Mouse (Mus musculus) embryonic facial prominence, embryonic 10.5 days (tissue): Measurements from ENCODE around the gene Lgi2. TPM values are rescaled to one million over a fixed set of nuclear protein-coding genes. Genes with fewer than 3 reads are reported as not detected.

Experiments
- DNase-seq: peaks from one replicate; pipeline ENCODE4 v3.0.0-alpha.2; 2017; ENCODE audit warnings: low spot score
- H3K27ac ChIP-seq: fragments of 300-500 bp; sonication (generic); replicated peaks from 2 replicates; pipeline ENCODE4 v1.5.1; 2016; ENCODE audit warnings: mild to moderate bottlenecking
- H3K27me3 ChIP-seq: fragments of 300-500 bp; sonication (generic); replicated peaks from 2 replicates; pipeline ENCODE4 v1.6.1; 2016; ENCODE audit warnings: low read depth, mild to moderate bottlenecking; ENCODE audit not compliant: poor library complexity, severe bottlenecking
- H3K36me3 ChIP-seq: fragments of 300-500 bp; sonication (generic); replicated peaks from 2 replicates; pipeline ENCODE4 v1.6.1; 2016; ENCODE audit warnings: mild to moderate bottlenecking, moderate library complexity
- H3K4me1 ChIP-seq: fragments of 300-500 bp; sonication (generic); 2 replicates; pipeline ENCODE4 v1.6.1; 2016
- H3K4me3 ChIP-seq: fragments of 300-500 bp; sonication (generic); 2 replicates; pipeline ENCODE4 v1.5.1; 2016; ENCODE audit warnings: mild to moderate bottlenecking, moderate library complexity
- H3K9me3 ChIP-seq: fragments of 300-500 bp; sonication (generic); 2 replicates; pipeline ENCODE4 v1.6.1; 2016; ENCODE audit warnings: mild to moderate bottlenecking
- WGBS: fragments of 180-500 bp; shearing (Covaris S2); methylation state at CpG from one replicate; pipeline ENCODE4 v1.1.7; 2016; 5-methylcytosine and 5-hydroxymethylcytosine counted together
- polyA plus RNA-seq: library from polyadenylated mRNA; unstranded; fragments of >200 nt; fragmentation: Nextera tagmentation; extraction: Ambion mirVana; gene quantifications from 2 replicates; pipeline ENCODE4 v1.2.1, GENCODE M21; 2016

Lgi2 gene
- polyA plus RNA-seq: 1.7 and 2.0 TPM in 2 replicates

DNA sequence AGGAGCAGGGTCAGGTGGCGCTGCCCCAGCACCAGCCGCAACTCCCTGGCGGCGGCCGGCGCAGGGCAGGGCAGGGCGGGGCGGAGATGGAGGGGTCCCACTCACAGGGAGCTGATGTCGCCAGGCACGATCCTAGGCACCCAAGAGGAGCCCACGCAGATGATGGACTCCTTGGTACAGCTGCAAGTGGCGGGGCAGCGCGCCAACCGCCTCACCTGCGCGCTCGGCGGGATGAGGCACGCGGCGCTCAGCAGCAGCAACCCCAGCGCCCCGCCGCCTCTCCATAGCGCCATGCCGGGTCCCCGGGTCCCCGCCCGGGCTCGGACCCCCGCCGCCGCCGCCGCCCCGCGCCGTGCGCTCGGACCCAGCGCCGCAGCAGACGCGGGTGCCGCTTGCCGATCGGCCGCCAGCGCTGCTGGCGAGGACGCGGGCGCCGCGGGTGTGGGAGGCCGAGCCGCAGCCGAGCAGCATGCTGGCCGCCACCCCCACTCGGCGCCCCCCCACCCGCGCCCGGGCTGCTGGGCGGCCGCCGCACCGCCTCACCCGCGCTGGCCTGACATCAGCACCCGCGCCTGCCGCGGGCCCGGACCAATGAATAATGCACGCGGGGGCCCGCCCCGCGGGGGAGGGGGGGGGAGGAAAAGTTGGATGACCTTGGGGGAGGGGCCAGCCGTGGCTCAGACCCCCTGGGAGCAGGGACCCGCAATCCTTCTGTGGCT is at the start of gene Lgi2:
Gene Lgi2 (minus strand): TSS at position 650 of the 719 bp plus-strand sequence.
- H3K27me3 ChIP-seq: peaks cover 46% of the 10 kb centered on the region
- 3% methylated on average over 77 of the region's 83 CpGs for WGBS
- no peaks in the 10 kb centered on the region for H3K36me3 ChIP-seq
- H3K9me3 ChIP-seq: peaks cover 7% of the 10 kb centered on the region
- peak within 1 kb of the TSS; percentile 83 for H3K27ac ChIP-seq
- peaks cover 26% of the 10 kb centered on the region for H3K4me1 ChIP-seq
- peak within 1 kb of the TSS; percentile 73 for H3K4me3 ChIP-seq
- peak; percentile 73 for DNase-seq

- 75% methylated on average over 9 of the region's 9 CpGs for WGBS
- H3K9me3 ChIP-seq: no peaks in the 10 kb centered on the region
- H3K27me3 ChIP-seq: peaks cover 32% of the 10 kb centered on the region
- no peak overlapping the region for H3K27ac ChIP-seq
- DNase-seq: no peak
- peaks cover 29% of the 10 kb centered on the region for H3K4me1 ChIP-seq
- no peak overlapping the region for H3K4me3 ChIP-seq
- no peaks in the 10 kb centered on the region for H3K36me3 ChIP-seq
These were observed 49.2 kb upstream of the Lgi2 start for GRCm38 (mm10) chr5:52615421-52615820.

GRCm38 (mm10) chr5:52614686-52615085 is 48.4 kb upstream of the Lgi2 start:
- Histone ChIP-seq H3K27ac (no peak overlapping the region), H3K4me1 (peaks cover 29% of the 10 kb centered on the region), H3K27me3 (peaks cover 25% of the 10 kb centered on the region), H3K36me3 (no peaks in the 10 kb centered on the region), H3K4me3 (no peak overlapping the region), H3K9me3 (no peaks in the 10 kb centered on the region)
- 71% methylated on average over 4 of the region's 4 CpGs for WGBS
- no peak for DNase-seq

- 91% methylated on average over 8 of the region's 8 CpGs for WGBS
- DNase-seq: no peak
These were observed 46.5 kb upstream of the Lgi2 start for GRCm38 (mm10) chr5:52612776-52613175.

GRCm38 (mm10) chr5:52611315-52611895 is 45.1 kb upstream of the Lgi2 start:
- no peaks in the 10 kb centered on the region for H3K36me3 ChIP-seq
- H3K4me3 ChIP-seq: no peak overlapping the region
- WGBS: 78% methylated on average over 10 of the region's 10 CpGs
- peaks cover 3% of the 10 kb centered on the region for H3K4me1 ChIP-seq
- H3K9me3 ChIP-seq: 0 out of 2 replicates have a peak, but pooled peaks cover 4% of the 10 kb centered on the region
- no peak for DNase-seq
- no peak overlapping the region for H3K27ac ChIP-seq
- H3K27me3 ChIP-seq: no peaks in the 10 kb centered on the region

More at GRCm38 (mm10) chr5:52612776-52613175, 46.5 kb upstream of the Lgi2 start:
- Histone ChIP-seq H3K4me1 (peaks cover 15% of the 10 kb centered on the region), H3K27me3 (peaks cover 11% of the 10 kb centered on the region), H3K9me3 (no peaks in the 10 kb centered on the region), H3K27ac (no peak overlapping the region), H3K4me3 (no peak overlapping the region), H3K36me3 (no peaks in the 10 kb centered on the region)

DNA sequence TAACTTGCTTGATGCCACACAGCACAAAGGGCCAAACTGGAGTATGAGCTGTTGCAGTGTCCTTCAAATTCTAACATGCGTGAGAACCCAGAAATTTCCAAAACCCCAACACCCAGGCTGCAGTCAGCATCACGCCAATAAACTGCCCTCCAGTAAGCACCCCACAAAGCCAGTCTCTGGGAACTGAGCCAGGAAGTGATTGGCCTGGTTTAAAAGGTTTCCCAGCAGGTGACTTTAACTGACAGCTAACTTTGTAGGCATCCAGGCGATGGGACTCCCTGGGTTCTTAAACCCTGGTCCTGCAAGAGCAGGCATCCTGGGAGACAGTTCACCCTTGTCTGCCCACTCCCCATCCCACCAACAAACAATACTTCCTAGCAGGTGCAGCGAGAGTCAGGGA is 44.0 kb upstream of the Lgi2 start:
- Histone ChIP-seq H3K27ac (no peak overlapping the region), H3K36me3 (no peaks in the 10 kb centered on the region), H3K27me3 (no peaks in the 10 kb centered on the region), H3K9me3 (0 out of 2 replicates have a peak, but pooled peaks cover 4% of the 10 kb centered on the region), H3K4me1 (no peaks in the 10 kb centered on the region), H3K4me3 (no peak overlapping the region)
- WGBS: 53% methylated on average over 4 of the region's 4 CpGs
- no peak for DNase-seq

DNA sequence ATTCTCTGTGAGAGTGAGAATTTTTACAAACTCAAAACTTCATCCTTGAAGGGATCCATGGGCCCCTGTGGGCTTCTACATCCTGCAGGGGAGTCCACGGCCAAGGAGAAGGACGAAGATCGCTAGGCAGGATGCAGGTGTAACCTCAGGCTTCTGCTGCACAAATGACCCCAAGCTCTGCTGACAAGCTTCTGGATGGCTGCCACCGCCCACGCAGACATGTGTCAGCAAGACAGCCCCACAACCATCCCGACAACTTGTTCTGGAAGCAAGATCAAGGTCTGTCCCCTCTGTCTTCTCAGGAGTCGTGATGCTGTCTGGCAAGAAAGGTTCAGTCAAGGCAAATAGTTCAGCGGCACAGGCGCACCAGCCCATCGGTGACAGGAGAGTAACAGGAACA is 43.4 kb upstream of the Lgi2 start:
- peaks cover 2% of the 10 kb centered on the region for H3K4me1 ChIP-seq
- no peaks in the 10 kb centered on the region for H3K27me3 ChIP-seq
- DNase-seq: no peak
- WGBS: 90% methylated on average over 10 of the region's 10 CpGs
- no peaks in the 10 kb centered on the region for H3K36me3 ChIP-seq
- H3K4me3 ChIP-seq: no peak overlapping the region
- H3K27ac ChIP-seq: no peak overlapping the region
- 0 out of 2 replicates have a peak, but pooled peaks cover 4% of the 10 kb centered on the region for H3K9me3 ChIP-seq

DNA sequence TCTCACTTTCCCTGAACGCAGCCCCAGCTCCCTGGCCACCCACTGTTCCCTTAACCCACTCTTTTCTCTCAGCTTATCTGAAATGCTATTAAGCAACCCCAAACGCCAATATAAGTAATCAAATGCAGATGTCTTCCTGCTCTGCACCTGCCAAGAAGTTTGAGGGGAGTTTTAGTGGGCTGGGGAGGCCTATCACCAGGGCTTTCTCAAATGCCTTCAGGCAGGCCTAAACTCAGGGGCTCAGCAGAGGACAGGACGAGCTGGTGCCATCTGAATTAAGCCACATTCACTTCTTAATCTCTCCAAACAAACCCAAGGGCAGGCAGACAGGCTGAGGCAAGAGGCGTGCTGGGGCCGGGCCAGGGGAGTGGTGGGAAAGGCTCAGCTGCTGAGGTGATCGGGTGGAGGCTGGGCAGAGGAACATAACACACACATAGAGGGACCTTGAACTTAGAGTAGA is 38.4 kb upstream of the Lgi2 start:
- Histone ChIP-seq H3K4me1 (peaks cover 5% of the 10 kb centered on the region), H3K27ac (peak overlapping the region; percentile 20; the same call in 1 of the 2 replicates), H3K9me3 (0 out of 2 replicates have a peak, but pooled peaks cover 4% of the 10 kb centered on the region), H3K36me3 (no peaks in the 10 kb centered on the region), H3K4me3 (no peak overlapping the region), H3K27me3 (no peaks in the 10 kb centered on the region)
- 29% methylated on average over 6 of the region's 6 CpGs for WGBS
- peak; percentile 43 for DNase-seq

DNA sequence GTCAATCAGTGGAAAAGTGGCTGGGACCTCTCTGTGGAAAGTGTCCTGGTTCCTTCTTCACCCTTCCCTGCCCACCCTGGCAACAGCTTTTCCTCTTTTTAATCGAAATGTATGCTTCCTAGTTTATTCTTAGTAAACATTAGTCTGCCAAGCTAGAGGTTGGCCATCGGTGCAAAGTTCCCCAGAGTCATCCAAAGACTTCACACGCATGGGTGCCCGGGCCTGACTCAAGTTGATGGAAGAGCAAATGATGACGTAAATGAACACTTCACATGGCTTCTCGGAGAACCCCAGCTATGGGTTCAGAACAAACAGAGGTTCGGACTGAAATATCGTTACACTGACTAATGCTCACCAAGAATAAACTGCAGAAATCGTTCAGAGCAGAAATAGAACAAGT is 24.4 kb upstream of the Lgi2 start:
- Histone ChIP-seq H3K27ac (no peak overlapping the region), H3K4me1 (no peaks in the 10 kb centered on the region), H3K9me3 (no peaks in the 10 kb centered on the region), H3K36me3 (no peaks in the 10 kb centered on the region), H3K27me3 (no peaks in the 10 kb centered on the region), H3K4me3 (no peak overlapping the region)
- DNase-seq: no peak
- 92% methylated on average over 9 of the region's 9 CpGs for WGBS

GRCm38 (mm10) chr5:52588650-52589049 is 22.4 kb upstream of the Lgi2 start:
- H3K4me3 ChIP-seq: no peak overlapping the region
- no peaks in the 10 kb centered on the region for H3K4me1 ChIP-seq
- no peaks in the 10 kb centered on the region for H3K27me3 ChIP-seq
- 82% methylated on average over 4 of the region's 4 CpGs for WGBS
- no peak overlapping the region for H3K27ac ChIP-seq
- no peaks in the 10 kb centered on the region for H3K9me3 ChIP-seq
- no peak for DNase-seq
- no peaks in the 10 kb centered on the region for H3K36me3 ChIP-seq

DNA sequence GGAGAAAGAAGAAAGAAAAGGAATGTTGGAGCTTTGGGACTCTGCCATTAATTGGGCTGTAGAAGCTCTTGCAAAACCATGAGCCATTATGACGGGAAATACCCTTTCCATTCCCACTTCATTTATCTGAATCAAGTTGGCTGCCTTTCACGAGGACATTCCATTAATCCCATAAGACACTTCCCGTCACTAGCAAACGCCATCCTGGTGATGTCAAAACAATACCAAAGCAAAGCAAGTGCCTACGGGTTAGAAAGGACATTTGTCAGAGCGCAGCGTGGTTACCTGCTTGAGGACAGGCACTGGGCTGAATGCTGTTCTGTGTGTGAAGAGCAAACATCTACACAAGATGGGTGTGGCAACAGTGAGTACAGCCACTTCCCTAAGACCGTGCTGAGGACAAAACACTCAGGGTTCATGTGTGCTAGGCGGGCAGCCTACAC is 21.1 kb upstream of the Lgi2 start:
- Histone ChIP-seq H3K36me3 (no peaks in the 10 kb centered on the region), H3K4me1 (no peaks in the 10 kb centered on the region), H3K27me3 (no peaks in the 10 kb centered on the region), H3K4me3 (no peak overlapping the region), H3K27ac (no peak overlapping the region), H3K9me3 (no peaks in the 10 kb centered on the region)
- WGBS: 88% methylated on average over 9 of the region's 9 CpGs
- DNase-seq: no peak

DNA sequence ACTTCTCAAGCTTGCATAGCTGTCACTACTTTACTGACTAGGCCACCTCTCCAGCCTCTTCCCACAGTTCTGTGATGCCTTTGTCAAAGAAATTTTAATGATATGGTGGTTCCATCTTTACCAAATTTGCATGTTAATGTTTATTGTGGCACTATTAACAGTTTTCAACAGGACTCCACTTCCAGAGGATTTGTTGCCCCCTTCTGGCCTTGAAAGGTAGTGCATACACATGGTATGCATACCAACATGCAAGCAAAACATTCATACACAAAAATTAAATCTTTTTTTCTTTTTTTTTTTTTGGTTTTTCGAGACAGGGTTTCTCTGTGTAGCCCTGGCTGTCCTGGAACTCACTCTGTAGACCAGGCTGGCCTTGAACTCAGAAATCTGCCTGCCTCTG is 6.3 kb upstream of the Lgi2 start:
- Histone ChIP-seq H3K4me1 (no peaks in the 10 kb centered on the region), H3K9me3 (peaks cover 18% of the 10 kb centered on the region), H3K27ac (no peak overlapping the region), H3K4me3 (no peak overlapping the region), H3K36me3 (no peaks in the 10 kb centered on the region), H3K27me3 (peaks cover 6% of the 10 kb centered on the region)
- WGBS: 24% methylated on average over 1 of the region's 1 CpGs
- DNase-seq: no peak

DNA sequence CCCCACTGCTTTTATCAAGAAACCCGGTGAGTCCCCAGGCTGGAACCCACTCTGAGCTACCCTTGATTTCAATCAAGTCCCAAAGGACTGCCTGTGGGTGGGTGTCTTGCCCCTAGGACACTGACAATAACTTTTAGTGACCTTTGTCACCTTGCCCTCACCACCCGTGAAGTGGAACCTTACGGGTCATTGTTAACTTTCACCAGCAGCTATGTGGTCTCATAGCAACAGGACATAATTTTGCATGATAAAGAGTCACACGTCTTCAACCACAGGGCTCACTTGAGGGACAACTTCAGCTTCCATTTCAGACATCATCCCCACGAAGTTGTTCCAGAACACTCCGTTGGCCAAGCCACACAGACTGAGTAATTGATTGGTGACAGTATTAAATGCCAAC is 4.5 kb upstream of the Lgi2 start:
- no peak overlapping the region for H3K27ac ChIP-seq
- no peak for DNase-seq
- peaks cover 18% of the 10 kb centered on the region for H3K27me3 ChIP-seq
- peaks cover 18% of the 10 kb centered on the region for H3K9me3 ChIP-seq
- peaks cover 10% of the 10 kb centered on the region for H3K4me1 ChIP-seq
- no peak overlapping the region for H3K4me3 ChIP-seq
- H3K36me3 ChIP-seq: no peaks in the 10 kb centered on the region
- 70% methylated on average over 6 of the region's 6 CpGs for WGBS
